Mouse (Mus musculus) forelimb bud, embryonic 11.5 days (tissue): ENCODE measurements around the gene Fam189a2.

Experiments used
- DNase-seq: peaks from one replicate; pipeline ENCODE4 v3.0.0-alpha.2; 2012; ENCODE audit warnings: low read depth, low spot score

The Fam189a2 gene

DNA sequence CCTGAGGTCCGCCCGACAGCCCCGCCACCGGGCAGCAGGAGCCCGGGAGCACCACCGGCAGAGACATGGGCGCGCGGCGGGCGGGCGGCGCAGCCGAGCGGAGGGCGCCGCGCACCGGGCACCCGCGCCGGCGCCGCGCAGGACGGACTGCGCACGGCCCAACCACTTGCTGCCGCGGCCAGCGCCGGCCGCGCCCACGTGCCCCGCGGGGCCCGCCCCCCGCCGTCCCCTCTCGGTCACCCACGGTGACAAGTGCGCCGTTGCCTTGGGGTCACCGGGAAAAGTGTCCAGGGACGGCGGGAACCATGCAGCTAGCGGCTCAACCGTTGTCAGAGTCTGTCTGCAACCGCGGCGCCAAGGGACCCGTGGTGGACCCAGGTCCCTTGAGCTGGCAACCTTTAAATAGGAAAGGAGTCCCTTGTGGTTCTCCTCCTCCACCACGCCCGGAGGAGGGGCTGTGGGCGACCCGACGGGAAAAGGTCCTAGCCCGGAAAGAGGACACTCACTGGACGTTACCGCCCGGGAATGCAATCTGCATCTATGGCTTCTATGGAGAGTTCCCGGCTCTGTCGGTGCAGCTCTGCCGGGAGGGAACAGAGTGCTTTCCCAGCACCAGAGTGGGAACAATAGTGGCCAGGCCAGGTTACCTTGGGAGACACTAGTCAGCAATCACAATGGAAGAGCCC lies at the start of gene Fam189a2:
TSS of gene Fam189a2 (minus strand) at position 149 of the 686 bp plus-strand sequence.
- DNase-seq = no peak

DNA sequence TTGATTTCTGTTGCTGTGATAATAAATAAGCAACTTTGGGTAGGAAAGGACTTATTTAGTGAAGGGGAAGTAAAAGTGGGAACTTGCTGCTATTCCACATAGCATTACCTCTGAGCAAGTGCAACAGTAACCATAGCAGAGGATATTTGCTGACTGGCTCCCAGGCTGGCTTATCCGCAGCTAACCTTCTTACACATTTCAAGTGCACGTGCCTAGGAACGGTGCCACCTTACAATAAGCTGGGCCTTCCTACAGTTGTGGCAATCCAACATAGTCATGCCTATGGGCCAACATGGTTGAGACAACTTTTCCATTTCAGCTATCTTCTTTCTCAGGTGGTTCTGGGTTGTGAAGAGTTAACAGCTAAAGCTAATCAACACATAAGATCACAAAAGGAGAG lies 46.8 kb upstream of the Fam189a2 start:
- DNase-seq = no peak

DNA sequence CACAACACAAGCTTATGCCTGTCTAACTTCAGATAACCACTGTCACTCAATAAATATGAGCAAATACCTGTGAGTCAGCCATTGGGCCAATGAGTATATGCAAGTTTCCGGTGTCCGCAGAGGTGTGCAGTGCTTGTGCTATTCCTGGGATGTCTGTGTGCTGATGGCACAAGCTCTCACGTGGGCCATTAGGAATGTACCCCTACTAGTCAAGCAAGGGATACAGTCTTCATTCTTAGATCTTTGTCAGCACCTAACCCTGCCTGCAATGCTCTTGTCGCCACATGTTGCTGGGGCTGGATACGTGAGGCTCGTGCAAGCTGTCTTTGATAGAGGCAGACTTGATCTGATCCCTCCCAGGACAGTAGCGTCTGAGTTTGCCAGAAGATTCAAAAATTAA lies 45.7 kb upstream of the Fam189a2 start:
- no peak for DNase-seq

DNA sequence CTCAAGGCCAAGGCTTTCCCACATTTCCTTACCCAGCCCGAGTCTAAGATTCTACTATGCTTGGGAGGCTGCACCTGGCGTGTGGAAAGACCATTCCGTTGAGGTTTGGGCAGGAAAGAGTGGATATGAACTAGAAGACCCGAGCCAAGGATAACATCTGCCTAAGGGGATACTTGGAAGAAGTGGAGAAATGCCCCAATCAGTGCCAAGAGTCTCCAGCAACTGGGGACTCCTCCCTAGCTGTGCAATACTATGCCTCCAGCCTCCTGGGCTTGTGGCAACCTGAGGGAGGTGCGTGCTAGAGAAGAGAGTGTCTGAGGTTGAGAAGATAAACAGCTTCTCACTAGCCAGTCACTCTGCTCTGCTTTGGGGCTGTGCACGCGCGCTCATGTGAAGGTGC lies 45.1 kb upstream of the Fam189a2 start:
- no peak for DNase-seq

DNA sequence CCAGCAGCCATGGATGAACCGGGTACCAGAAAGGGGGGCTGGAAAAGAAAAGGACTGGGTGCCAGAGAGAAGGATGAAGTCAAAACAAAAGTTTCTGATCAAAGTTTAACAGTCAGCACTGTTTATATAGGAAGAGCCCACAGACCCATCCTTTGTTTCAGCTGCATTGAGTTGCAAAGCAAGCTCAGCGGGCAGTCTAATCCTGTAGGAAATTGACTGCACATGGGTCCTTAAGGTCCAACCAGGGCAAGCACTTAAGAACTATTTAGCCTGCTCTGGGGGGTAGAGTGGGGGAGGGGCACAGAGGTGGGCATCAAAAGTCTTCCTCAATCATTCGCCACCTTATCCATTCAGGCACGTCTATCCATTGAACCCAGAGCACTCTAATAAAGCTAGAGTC lies 42.3 kb upstream of the Fam189a2 start:
- no peak for DNase-seq

DNA sequence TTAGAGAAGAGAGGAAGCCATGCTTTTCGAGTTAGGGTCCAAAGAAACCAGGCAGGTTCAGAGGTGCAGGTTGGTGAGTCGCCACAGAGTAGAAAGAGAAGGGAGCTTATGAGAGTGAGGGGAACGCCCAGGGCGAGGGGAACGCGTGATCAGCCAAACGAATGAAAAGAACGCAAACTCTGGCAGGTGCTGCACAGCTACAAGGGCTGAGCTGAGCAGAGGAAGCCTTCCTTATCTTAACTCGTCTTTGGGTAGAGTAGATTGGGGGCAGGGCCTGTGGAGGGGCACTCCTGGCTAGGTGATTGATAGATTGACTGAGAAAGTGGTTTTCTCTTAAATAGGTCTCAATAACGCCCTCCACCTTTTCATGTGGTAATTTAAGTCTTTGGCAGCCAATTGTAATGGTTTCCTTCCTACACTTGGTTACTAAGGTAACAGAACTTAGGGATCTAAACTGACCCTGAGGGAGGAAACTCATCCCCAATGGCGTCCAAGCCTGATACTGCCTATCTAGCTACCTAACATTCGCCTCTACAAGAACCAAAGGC lies 33.6 kb upstream of the Fam189a2 start:
- no peak for DNase-seq

DNA sequence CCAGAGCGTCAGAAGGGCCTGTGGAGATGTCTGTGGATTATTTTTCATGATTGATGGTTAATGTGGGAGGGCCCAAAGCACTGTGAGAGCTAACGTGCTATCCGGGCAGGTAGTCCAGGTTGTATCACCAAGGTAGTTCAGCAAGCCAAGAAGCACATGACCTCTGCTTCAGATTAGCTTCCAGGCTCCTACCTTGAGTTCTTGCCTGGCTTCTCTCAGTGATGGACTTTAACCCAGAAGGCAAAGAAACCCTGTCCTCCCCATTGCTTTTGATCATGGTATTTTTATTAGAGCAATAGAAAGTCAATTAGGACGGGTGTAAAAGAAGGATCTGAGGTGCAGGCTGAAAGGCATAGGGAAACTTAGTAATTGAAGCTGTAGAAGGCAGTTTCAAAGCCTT lies 32.8 kb upstream of the Fam189a2 start:
- no peak for DNase-seq

DNA sequence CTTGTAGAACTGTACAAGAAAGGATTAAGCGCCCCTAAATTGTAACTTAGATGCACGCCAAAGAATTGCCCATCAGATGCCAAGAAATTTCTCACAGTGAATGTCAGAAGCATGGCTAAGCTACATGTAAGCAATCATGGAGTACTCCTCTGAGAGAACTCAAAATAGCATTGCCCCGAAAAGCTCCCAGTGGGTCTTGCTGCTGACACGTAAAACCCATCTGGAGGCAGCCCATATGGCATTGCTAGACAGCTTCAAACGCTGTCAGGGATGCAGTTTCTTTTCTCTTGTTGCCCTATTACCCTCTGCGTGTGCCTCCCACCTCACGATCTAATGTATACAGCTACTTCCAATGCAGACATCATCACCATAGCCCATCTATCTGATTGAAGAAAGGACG lies 28.0 kb upstream of the Fam189a2 start:
- no peak for DNase-seq

DNA sequence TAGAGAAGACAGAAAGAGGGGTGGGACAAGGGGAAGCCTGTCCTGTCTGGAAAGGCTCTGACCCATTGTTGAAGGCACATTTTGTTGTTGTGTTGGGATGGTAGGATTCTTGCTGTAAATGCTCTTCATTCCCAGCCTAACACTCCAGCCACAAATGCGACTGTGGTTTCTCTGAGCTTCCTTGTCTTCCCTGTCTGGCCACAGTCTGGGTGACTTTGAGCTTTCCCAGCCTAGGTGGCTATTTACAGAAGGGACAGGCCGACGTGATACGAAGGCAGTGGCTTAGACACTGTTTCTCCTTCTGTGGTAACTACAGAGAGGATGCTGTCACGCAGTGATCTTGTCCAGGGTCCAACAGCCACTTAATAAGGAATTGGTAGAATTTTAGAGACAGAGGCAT lies 27.2 kb upstream of the Fam189a2 start:
- no peak for DNase-seq

DNA sequence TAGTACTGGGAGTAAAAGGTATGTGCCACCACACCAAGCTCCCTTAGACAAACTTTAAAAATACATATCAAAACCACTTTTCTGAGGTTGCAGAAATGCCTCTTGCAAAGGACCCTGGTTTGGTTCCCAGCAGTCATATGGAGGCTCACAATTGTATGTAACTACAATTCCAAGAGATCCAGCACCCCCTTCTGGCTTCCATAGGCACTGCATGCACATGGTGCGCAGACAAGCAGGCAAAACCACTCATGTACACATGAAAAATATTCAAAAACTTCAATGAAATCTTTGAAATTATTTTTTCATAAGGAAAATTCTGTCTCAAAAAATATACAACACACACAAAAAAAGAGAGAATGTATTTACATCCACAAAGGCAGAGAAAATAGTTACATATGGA lies 26.1 kb upstream of the Fam189a2 start:
- DNase-seq = no peak

DNA sequence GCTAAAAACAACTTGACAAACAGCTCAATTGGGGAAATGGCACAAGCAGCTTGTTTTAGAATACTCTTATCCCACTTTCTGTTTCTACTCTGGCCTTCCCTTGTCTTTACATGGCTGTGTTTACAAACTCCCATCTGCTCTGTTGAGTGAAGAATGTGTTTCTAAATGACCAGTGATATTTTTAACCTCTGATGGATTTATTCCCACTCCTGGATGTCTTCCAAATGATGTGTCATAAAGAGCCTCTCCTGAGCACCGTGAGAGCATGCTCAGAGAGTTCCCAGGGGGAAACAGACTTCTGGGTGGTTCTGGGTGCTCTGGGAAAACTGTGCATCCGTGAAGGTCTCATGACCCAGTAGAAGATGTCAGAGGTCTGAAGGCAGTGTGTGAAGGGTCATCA lies 24.1 kb upstream of the Fam189a2 start:
- DNase-seq = no peak

DNA sequence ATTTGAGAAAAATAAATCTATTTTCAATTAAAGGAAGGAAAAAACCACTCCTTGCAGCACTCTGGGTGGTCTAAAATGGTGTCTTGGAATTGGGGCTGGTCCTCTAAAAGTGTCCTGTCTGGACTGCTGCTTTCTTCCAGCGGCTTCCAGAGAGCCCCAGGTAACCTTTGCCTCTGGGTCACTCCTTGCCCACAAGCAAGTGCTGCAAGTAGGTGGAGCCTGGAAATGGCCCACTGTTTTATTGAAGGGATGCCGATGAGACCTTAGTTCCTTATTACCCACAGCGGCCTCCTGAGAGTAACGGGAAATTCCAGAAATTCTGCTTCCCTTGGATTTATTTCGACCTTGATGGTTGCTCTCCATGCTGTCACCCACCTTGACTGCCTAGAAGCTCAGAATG lies 23.4 kb upstream of the Fam189a2 start:
- no peak for DNase-seq

DNA sequence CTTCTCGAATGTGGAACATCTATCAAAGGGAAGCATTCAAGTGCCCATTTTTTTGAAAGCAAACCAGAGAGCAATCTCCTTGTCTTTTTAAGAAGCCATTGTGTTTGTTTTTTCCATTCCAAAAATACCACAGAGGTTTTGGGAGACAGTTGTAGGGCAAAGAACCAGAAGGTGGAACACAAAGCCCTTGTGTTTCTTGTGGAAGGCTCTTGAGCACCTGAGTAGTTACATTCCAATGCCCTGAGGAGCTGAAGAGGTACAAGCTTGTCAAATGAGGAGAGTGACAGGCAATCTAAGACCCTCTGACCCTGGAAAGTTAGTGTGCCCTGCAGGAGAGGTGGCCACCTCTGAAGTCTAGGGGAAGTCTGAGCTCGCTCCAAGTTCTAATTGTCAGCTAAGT lies 19.7 kb upstream of the Fam189a2 start:
- no peak for DNase-seq

DNA sequence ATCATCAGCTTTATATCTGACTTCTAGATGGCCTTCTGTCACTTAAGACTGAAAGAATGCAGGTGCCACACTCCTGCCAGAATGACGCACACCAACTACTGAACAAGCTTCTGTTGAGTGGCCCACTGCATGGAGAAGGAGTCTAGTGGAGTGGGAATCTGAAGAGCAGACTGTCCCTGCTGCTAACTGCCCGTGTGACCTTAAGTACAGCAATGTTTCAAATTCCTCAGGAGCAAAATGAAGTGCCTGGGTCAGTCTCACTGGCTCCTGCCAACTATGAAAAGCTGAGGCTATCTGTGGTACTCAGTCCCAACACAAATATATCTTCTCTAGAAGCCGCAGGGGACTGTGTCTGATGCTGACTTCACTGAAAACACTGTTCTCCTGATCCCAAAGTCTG lies 18.5 kb upstream of the Fam189a2 start:
- DNase-seq = no peak

DNA sequence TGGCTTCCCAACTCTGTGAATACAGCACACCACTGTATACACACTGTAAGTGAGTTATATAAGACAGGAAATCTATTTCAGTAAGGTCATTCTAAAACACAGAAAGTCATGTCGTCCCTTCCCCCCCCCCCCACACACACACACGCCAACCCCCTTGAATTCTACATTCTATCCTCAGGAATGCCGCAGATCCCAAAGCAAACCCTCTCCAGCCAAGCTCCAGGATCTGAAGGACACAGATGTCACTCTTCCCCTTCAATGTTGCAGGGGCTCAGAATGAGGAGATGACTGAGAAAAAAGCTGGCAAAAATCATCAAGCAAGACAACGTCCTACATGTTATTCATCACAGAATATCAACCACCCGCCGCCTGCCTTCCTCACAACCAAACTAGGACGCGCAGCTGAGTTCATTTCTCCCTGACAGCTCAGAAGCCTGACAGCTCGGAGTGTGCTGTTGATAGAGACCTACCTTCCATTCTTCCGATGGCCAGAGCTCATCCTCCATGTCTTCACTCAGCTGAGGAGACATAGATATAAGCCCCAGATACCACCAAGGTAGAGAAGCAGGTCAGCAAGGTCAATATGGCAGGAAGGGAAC lies 15.7 kb upstream of the Fam189a2 start:
- no peak for DNase-seq

DNA sequence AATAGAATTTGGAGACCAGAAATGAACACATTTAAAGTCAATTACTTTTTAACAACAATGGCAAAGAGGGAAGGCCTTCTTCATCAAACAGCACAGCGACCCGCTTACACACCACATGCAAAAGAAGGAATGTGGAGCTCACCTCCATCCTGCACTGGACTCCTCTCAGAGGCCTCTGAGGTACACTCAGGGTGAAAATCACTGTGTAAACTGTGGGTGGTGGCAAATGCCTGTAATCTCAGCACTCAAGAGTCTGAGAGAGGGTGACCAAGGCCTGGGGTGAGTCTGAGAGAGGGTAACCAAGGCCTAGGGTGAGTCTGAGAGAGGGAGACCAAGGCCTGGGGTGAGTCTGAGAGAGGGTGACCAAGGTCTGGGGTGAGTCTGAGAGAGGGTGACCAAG lies 11.6 kb upstream of the Fam189a2 start:
- DNase-seq = no peak

DNA sequence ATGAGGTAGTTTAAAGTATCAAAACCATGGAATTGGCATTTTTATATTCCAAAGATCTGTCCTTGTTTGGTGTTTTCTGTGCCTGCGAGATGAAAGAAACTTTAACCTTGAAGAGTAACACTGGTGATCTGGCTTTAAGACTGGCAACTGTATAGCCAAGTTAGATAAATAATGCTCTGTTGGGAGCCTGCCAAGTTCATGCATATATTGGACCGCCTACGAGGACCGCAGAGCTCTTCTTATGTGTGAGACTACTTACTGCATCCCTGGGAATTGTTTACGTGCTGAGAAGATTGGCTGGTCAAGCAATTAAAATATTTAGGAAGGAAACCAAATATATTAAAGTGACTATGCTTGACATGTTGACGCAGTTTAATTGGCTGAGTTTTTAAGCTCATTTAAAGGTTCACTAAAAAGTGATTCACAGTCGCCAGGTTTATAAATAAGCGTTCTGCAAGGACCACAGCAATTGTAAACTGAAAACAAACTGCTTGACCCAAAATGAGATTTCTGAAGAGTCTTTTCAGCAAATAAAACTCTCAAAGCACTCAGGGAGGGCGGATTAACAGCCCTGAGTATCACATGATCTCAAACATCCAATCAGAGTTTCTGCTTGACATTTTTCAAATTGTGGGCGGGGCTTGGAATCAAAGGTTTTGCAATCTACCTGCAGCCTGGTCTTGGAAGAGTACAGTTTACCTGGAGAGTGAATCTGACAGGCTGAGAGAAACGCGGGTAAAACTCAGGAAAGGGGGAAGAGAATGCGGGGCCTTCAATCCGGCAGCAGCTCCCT lies 8.4 kb upstream of the Fam189a2 start:
- DNase-seq = no peak

DNA sequence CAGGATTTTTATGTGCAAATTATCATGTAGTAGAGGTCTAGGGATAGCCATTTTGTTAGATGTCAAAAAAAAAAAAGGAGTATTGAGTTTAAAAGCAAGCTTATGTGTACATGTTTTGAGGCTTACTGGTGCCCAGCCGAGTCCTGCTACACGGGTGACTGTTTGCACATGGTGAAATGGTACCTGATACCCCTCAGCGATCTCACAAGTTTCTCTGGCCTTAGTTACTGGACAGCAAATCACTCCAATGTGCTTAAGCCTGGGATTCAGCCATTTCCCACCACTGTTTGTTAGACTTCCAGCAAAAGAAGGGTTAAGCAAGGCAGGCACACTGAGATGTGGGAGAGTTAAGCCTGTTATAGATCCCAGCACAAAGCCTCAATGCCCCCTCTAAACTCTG lies 3.5 kb upstream of the Fam189a2 start:
- DNase-seq = no peak

DNA sequence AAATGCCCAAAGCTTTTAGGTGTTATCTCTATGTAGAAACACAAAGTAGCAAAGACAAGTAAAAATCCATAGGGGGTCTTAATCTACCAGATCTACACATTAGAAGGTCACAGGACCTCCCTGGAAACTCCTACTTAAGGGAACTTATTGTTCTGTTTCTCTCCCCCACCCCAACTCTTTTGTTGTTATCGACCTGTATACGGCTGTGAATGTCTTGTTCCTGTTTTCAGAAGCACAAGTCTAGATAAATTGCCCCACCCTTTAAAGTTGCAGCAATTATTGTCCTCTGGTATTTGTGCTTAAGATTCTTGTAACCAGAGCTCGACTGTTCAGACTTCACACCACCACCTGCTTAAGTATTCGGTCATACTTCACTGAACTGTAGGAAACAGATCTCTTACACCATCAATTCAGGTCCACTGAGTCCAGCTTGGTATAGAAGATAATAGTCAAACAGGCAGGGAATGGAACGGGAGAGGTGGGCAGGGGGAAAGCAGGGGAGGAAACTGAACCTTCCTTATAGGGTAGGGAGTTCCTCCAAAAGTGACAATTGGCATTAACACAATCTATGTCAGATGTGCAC lies 1.9 kb upstream of the Fam189a2 start:
- no peak for DNase-seq

DNA sequence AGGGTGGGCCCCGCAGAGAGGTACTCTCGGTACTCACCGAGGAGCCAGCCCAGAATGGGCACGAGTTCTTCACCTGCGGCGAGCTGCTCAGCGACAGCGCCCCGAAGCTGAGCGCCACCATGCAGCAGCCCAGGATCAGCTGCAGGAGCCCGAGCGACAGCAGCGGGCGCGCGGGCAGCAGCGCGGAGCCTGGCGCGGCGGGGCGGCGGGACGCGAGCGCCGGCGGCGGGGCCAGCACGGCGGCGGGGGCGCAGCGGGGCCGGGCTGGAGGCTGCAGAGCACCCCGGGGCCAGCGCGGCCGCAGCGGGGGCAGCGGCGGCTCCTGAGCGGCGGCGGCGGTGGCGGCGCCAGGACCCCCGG lies 328 bp downstream of the Fam189a2 start:
- no peak for DNase-seq

DNA sequence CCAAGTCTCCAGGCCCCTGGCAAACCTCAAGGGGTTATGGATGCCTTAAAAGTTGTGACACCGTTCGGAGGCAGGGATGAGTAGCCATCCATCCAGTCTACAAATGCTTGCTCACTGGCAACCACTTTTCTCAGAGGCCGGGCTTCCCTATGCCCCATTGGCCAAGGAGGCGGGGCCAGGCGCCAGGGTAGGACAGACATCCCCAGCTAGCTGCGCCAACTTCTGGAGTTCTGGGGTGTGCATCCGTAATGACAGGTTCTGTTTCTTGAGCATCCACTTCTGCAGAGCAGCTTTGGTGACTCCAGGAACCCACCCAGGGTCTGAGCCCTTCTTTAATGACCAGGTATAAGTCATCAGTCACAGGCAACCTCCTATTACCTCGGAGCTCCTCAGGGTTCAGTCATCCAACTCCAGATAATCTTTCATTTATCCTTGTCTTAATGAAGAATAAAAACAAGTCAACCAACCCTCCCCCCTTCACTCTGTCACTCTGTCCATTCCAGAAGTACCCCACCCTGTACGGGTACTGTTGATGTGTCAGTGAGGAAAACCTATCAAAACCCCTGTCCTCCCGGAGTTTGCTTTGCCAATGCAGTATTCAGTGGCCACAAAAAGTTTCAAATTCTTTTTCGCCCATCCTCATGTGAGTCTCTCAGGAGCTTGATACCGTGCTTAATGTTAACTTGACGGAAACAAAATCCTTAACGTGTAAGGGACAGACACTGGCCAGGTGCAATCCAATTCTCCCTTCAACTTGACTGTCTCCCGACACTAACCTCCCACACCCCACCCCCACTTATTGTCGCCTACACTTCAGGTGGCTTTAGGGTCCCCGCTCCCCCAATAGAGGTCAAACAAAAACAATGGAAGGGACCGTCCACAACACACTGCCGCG lies 956 bp downstream of the Fam189a2 start:
- DNase-seq = no peak
